Mouse (Mus musculus) hindbrain, embryonic 16.5 days (tissue): ENCODE data around the gene A4galt. TPM values are rescaled to one million over a fixed set of nuclear protein-coding genes. Genes with fewer than 3 reads are reported as not detected.

Experiments used
- ATAC-seq: fragments of 200-750 bp; cut with Nextera tagmentation; 2 replicates; pipeline ENCODE4 v1.8.0; 2017; ENCODE audit warnings: moderate TSS enrichment, moderate library complexity
- H3K27ac ChIP-seq: fragments of 300-500 bp; sonication (generic); 2 replicates; pipeline ENCODE4 v1.5.1; 2014; ENCODE audit warnings: low read depth, mild to moderate bottlenecking, control low read depth, low read length, moderate library complexity
- H3K27me3 ChIP-seq: fragments of 300-500 bp; sonication (generic); replicated peaks from 2 replicates; pipeline ENCODE4 v1.6.1; 2014; ENCODE audit warnings: low read length; ENCODE audit not compliant: control insufficient read depth, insufficient read depth
- H3K36me3 ChIP-seq: fragments of 300-500 bp; sonication (generic); 2 replicates; pipeline ENCODE4 v1.6.1; 2014; ENCODE audit warnings: mild to moderate bottlenecking, low read length, moderate library complexity, mixed read lengths; ENCODE audit not compliant: control insufficient read depth, insufficient read depth
- H3K4me1 ChIP-seq: fragments of 300-500 bp; sonication (generic); 2 replicates; pipeline ENCODE4 v1.6.1; 2014; ENCODE audit warnings: low read depth, low read length; ENCODE audit not compliant: control insufficient read depth, insufficient read depth
- H3K4me2 ChIP-seq: fragments of 300-500 bp; sonication (generic); 2 replicates; pipeline ENCODE4 v1.6.1; 2014; ENCODE audit warnings: mild to moderate bottlenecking, low read length, control low read depth, moderate library complexity
- H3K4me3 ChIP-seq: fragments of 300-500 bp; sonication (generic); 2 replicates; pipeline ENCODE4 v1.5.1; 2014; ENCODE audit warnings: mild to moderate bottlenecking, low read length, control low read depth, moderate library complexity
- H3K9ac ChIP-seq: fragments of 300-500 bp; sonication (generic); 2 replicates; pipeline ENCODE4 v1.6.1; 2014; ENCODE audit warnings: low read depth, mild to moderate bottlenecking, control low read depth, low read length, moderate library complexity
- H3K9me3 ChIP-seq: fragments of 300-500 bp; sonication (generic); 2 replicates; pipeline ENCODE4 v1.6.1; 2014; ENCODE audit warnings: mild to moderate bottlenecking, low read length, moderate library complexity; ENCODE audit not compliant: control insufficient read depth
- WGBS: fragments of 180-500 bp; shearing (Covaris S2); extraction: QIAGEN DNeasy Blood & Tissue Kit; methylation state at CpG from one replicate; pipeline ENCODE4 v1.1.7; 2014; 5-methylcytosine and 5-hydroxymethylcytosine counted together
- polyA plus RNA-seq: library from polyadenylated mRNA; unstranded; fragments of >200 nt; fragmentation: Nextera tagmentation; extraction: Ambion mirVana; gene quantifications from 2 replicates; pipeline ENCODE4 v1.2.1, GENCODE M21; 2015

Gene A4galt
- polyA plus RNA-seq, 1 experiment from 2014 or later: 4.9 TPM

DNA sequence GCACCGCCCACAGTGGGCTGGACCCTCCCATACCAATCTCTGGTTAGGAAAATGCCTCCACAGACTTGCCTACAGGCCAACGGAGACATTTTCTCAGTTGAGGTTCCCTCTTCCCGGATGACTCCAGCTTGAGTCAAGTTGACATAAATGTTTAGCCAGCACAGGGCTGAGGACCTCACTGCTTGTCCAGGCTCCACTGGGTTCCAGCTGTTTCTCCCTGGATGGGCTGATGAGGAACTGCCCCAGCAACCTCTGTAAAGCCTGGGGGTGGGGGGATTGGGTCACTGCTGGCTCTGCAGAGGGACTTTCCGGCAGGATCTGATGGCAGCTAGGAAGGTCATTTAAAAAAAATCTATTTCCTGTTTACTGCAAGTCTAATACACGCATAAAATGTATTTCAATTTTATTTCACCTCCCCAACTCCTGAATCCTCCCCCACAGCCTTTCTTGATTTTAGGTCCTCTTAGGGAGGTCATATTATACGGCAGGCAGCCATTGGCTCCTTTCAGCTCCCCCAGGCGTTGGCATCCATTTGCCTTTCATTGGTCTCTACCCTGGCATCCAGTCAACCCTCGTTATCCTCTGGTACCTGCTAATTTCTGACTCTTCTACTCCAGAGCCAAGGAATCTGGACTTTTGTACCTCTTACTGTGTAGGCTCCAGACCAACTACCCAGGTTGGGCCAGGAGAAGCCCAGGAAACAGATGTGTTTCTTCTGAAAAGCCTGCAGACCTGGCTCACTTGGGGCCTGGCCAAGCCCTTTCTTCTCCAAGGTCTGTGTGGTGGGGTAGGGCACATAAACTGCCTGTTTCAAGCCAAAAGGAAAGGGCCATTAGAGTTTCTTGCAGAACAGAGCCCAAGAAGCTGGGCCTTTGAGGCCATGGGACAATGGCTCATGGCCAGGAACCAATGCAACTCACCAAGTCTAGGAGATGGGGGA, 42.4 kb upstream of the A4galt start:
- Histone ChIP-seq H3K27ac (no peak overlapping the region), H3K27me3 (no peaks in the 10 kb centered on the region), H3K4me3 (no peak overlapping the region), H3K36me3 (no peaks in the 10 kb centered on the region), H3K9me3 (no peaks in the 10 kb centered on the region), H3K4me1 (no peaks in the 10 kb centered on the region), H3K9ac (no peak overlapping the region), H3K4me2 (no peak overlapping the region)
- 75% methylated on average over 8 of the region's 8 CpGs for WGBS
- ATAC-seq: 0 out of 2 replicates have a peak, but pooled peaks have one; percentile 6

DNA sequence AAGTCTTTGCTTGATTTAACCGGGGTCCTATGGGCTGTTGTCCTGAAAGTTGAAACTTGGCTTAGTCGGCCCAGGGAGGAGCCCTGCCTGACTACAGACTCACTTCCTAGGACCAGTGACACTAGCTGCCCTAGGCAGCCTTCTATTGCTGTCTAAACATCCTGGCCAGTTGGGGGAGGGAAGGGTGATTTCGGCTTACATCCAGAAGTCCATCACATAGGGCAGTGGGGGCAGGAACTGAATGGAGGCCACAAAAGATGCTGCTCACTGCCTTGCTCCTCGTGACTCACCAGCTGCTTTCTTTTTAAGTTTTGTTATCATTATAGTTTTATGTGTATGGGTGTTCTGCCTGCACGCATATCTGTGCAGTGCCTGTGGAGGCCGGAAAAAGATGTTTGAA, 41.6 kb upstream of the A4galt start:
- Histone ChIP-seq H3K4me3 (no peak overlapping the region), H3K9ac (no peak overlapping the region), H3K27me3 (no peaks in the 10 kb centered on the region), H3K36me3 (no peaks in the 10 kb centered on the region), H3K9me3 (no peaks in the 10 kb centered on the region), H3K4me2 (no peak overlapping the region), H3K27ac (no peak overlapping the region), H3K4me1 (no peaks in the 10 kb centered on the region)
- WGBS: 87% methylated on average over 6 of the region's 6 CpGs
- ATAC-seq: no peak

- H3K9me3 ChIP-seq: no peaks in the 10 kb centered on the region
- no peak for ATAC-seq
- no peaks in the 10 kb centered on the region for H3K4me1 ChIP-seq
- no peaks in the 10 kb centered on the region for H3K36me3 ChIP-seq
- no peak overlapping the region for H3K9ac ChIP-seq
- H3K27ac ChIP-seq: no peak overlapping the region
- H3K4me3 ChIP-seq: no peak overlapping the region
- H3K4me2 ChIP-seq: no peak overlapping the region
- 82% methylated on average over 13 of the region's 13 CpGs for WGBS
- H3K27me3 ChIP-seq: no peaks in the 10 kb centered on the region
Observed at GRCm38 (mm10) chr15:83292261-83293056, 40.9 kb upstream of the A4galt start.

GRCm38 (mm10) chr15:83290899-83291298, 39.3 kb upstream of the A4galt start:
- Histone ChIP-seq H3K4me3 (no peak overlapping the region), H3K4me1 (no peaks in the 10 kb centered on the region), H3K4me2 (no peak overlapping the region), H3K36me3 (no peaks in the 10 kb centered on the region), H3K9ac (no peak overlapping the region), H3K9me3 (peaks cover 2% of the 10 kb centered on the region; the same call in 1 of the 2 replicates), H3K27me3 (no peaks in the 10 kb centered on the region), H3K27ac (no peak overlapping the region)
- WGBS: 85% methylated on average over 2 of the region's 2 CpGs
- ATAC-seq: no peak

- Histone ChIP-seq H3K27ac (no peak overlapping the region), H3K9ac (no peak overlapping the region), H3K4me2 (no peak overlapping the region), H3K36me3 (no peaks in the 10 kb centered on the region), H3K4me3 (no peak overlapping the region), H3K4me1 (no peaks in the 10 kb centered on the region), H3K9me3 (peaks cover 2% of the 10 kb centered on the region; the same call in 1 of the 2 replicates), H3K27me3 (no peaks in the 10 kb centered on the region)
- 78% methylated on average over 8 of the region's 8 CpGs for WGBS
- no peak for ATAC-seq
Observed at GRCm38 (mm10) chr15:83284828-83285227, 33.3 kb upstream of the A4galt start.

GRCm38 (mm10) chr15:83282397-83282796, 30.8 kb upstream of the A4galt start:
- H3K36me3 ChIP-seq: no peaks in the 10 kb centered on the region
- H3K4me1 ChIP-seq: no peaks in the 10 kb centered on the region
- no peak overlapping the region for H3K9ac ChIP-seq
- H3K4me3 ChIP-seq: no peak overlapping the region
- no peaks in the 10 kb centered on the region for H3K27me3 ChIP-seq
- H3K27ac ChIP-seq: no peak overlapping the region
- 81% methylated on average over 5 of the region's 5 CpGs for WGBS
- peaks cover 2% of the 10 kb centered on the region; the same call in 1 of the 2 replicates for H3K9me3 ChIP-seq
- no peak for ATAC-seq
- H3K4me2 ChIP-seq: no peak overlapping the region

DNA sequence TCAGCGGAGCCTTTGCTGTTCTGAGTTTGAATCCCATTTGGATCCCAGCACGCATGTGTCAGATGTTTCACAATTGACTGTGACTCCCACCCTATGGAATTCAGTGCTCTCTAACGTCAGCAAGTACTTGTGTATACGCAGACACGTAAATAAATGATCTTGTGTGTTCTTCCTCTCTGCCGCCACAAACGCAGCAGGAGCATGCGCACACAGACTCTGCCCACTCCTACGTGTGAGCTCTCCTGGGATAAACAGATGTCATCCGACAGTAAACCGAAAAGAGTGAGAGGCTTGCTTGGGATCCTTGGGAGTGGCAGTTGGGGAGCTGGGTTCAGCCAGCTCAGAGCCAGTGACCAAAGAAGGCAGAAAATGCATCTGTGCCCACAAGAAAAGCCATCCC, 29.7 kb upstream of the A4galt start:
- H3K27me3 ChIP-seq: no peaks in the 10 kb centered on the region
- H3K4me3 ChIP-seq: no peak overlapping the region
- no peaks in the 10 kb centered on the region for H3K4me1 ChIP-seq
- no peak overlapping the region for H3K27ac ChIP-seq
- H3K36me3 ChIP-seq: no peaks in the 10 kb centered on the region
- H3K9me3 ChIP-seq: no peaks in the 10 kb centered on the region
- WGBS: 80% methylated on average over 11 of the region's 11 CpGs
- no peak for ATAC-seq
- H3K4me2 ChIP-seq: no peak overlapping the region
- H3K9ac ChIP-seq: no peak overlapping the region

GRCm38 (mm10) chr15:83278579-83278978, 27.0 kb upstream of the A4galt start:
- ATAC-seq: no peak
- H3K27me3 ChIP-seq: no peaks in the 10 kb centered on the region
- no peak overlapping the region for H3K4me2 ChIP-seq
- no peak overlapping the region for H3K27ac ChIP-seq
- H3K4me1 ChIP-seq: no peaks in the 10 kb centered on the region
- H3K36me3 ChIP-seq: no peaks in the 10 kb centered on the region
- no peak overlapping the region for H3K9ac ChIP-seq
- no peak overlapping the region for H3K4me3 ChIP-seq
- no peaks in the 10 kb centered on the region for H3K9me3 ChIP-seq
- WGBS: 83% methylated on average over 5 of the region's 5 CpGs

- Histone ChIP-seq H3K4me1 (no peaks in the 10 kb centered on the region), H3K36me3 (no peaks in the 10 kb centered on the region), H3K4me3 (no peak overlapping the region), H3K27ac (no peak overlapping the region), H3K27me3 (no peaks in the 10 kb centered on the region), H3K9ac (no peak overlapping the region), H3K9me3 (no peaks in the 10 kb centered on the region), H3K4me2 (no peak overlapping the region)
- 75% methylated on average over 4 of the region's 4 CpGs for WGBS
- no peak for ATAC-seq
Observed at GRCm38 (mm10) chr15:83277451-83277850, 25.9 kb upstream of the A4galt start.
